Mouse (Mus musculus) erythroblast, embryonic 14.5 days (primary cell): ENCODE measurements around the gene Anxa5. TPM values are rescaled to one million over a fixed set of nuclear protein-coding genes. Genes with fewer than 3 reads are reported as not detected.

ENCODE experiments used
- H3K27me3 ChIP-seq: 2 replicates; pipeline ENCODE4 v1.6.1; 2012; ENCODE audit warnings: inconsistent platforms; ENCODE audit not compliant: control insufficient read depth
- H3K36me3 ChIP-seq: 2 replicates; pipeline ENCODE4 v1.6.1; 2012; ENCODE audit warnings: mild to moderate bottlenecking, inconsistent platforms; ENCODE audit not compliant: control insufficient read depth
- H3K4me1 ChIP-seq: 2 replicates; pipeline ENCODE4 v1.6.1; 2012; ENCODE audit warnings: inconsistent platforms; ENCODE audit not compliant: control insufficient read depth
- H3K4me3 ChIP-seq: replicated peaks from 2 replicates; pipeline ENCODE3; 2012; ENCODE audit warnings: moderate library complexity, mild to moderate bottlenecking, inconsistent platforms
- H3K9me3 ChIP-seq: 2 replicates; pipeline ENCODE4 v1.6.1; 2012; ENCODE audit warnings: low read length, inconsistent platforms, mixed read lengths; ENCODE audit not compliant: control insufficient read depth
- GATA1 ChIP-seq: IDR thresholded peaks from 2 replicates; pipeline ENCODE4 v1.6.1; 2012; ENCODE audit warnings: low read length, inconsistent platforms, mixed read lengths
- TAL1 ChIP-seq: IDR thresholded peaks from 3 replicates; pipeline ENCODE4 v1.6.1; 2012; ENCODE audit warnings: low read length, inconsistent platforms, mixed read lengths
- polyA plus RNA-seq: library from polyadenylated mRNA; stranded (reverse); fragments of >175 nt; gene quantifications from 2 replicates; pipeline ENCODE4 v1.2.3, GENCODE M21; 2012

Gene Anxa5
- polyA plus RNA-seq, 1 experiment: 0.43 TPM

GRCm38 (mm10) chr3:36492716-36493391 is 17.2 kb upstream of the Anxa5 start:
- H3K9me3 ChIP-seq: no peaks in the 10 kb centered on the region
- H3K36me3 ChIP-seq: no peaks in the 10 kb centered on the region
- no peak overlapping the region for H3K4me3 ChIP-seq
- H3K27me3 ChIP-seq: no peaks in the 10 kb centered on the region
- H3K4me1 ChIP-seq: no peaks in the 10 kb centered on the region
- no peak for TF ChIP-seq GATA1
- no peak for TF ChIP-seq TAL1

- no peaks in the 10 kb centered on the region for H3K4me1 ChIP-seq
- TF ChIP-seq GATA1 (no peak), TAL1 (no peak)
- H3K36me3 ChIP-seq: no peaks in the 10 kb centered on the region
- H3K27me3 ChIP-seq: no peaks in the 10 kb centered on the region
- H3K9me3 ChIP-seq: no peaks in the 10 kb centered on the region
- H3K4me3 ChIP-seq: no peak overlapping the region
Observed at GRCm38 (mm10) chr3:36491535-36491934, 15.8 kb upstream of the Anxa5 start.

- Histone ChIP-seq H3K27me3 (no peaks in the 10 kb centered on the region), H3K4me3 (no peak overlapping the region), H3K4me1 (no peaks in the 10 kb centered on the region), H3K9me3 (no peaks in the 10 kb centered on the region), H3K36me3 (no peaks in the 10 kb centered on the region)
- no peak for TF ChIP-seq GATA1
- TF ChIP-seq TAL1: no peak
Observed at GRCm38 (mm10) chr3:36489590-36489910, 13.9 kb upstream of the Anxa5 start.

- Histone ChIP-seq H3K4me1 (no peaks in the 10 kb centered on the region), H3K36me3 (no peaks in the 10 kb centered on the region), H3K4me3 (no peak overlapping the region), H3K27me3 (no peaks in the 10 kb centered on the region), H3K9me3 (no peaks in the 10 kb centered on the region)
- TF ChIP-seq TAL1 (no peak), GATA1 (no peak)
Observed at GRCm38 (mm10) chr3:36488899-36489589, 13.3 kb upstream of the Anxa5 start.

GRCm38 (mm10) chr3:36488367-36488766 is 12.7 kb upstream of the Anxa5 start:
- TF ChIP-seq GATA1: no peak
- TF ChIP-seq TAL1: no peak
- no peak overlapping the region for H3K4me3 ChIP-seq
- H3K36me3 ChIP-seq: no peaks in the 10 kb centered on the region
- H3K27me3 ChIP-seq: no peaks in the 10 kb centered on the region
- no peaks in the 10 kb centered on the region for H3K9me3 ChIP-seq
- no peaks in the 10 kb centered on the region for H3K4me1 ChIP-seq

GRCm38 (mm10) chr3:36486881-36487280 is 11.2 kb upstream of the Anxa5 start:
- H3K27me3 ChIP-seq: no peaks in the 10 kb centered on the region
- H3K4me3 ChIP-seq: no peak overlapping the region
- H3K4me1 ChIP-seq: no peaks in the 10 kb centered on the region
- TF ChIP-seq TAL1 (no peak), GATA1 (no peak)
- no peaks in the 10 kb centered on the region for H3K9me3 ChIP-seq
- no peaks in the 10 kb centered on the region for H3K36me3 ChIP-seq

DNA sequence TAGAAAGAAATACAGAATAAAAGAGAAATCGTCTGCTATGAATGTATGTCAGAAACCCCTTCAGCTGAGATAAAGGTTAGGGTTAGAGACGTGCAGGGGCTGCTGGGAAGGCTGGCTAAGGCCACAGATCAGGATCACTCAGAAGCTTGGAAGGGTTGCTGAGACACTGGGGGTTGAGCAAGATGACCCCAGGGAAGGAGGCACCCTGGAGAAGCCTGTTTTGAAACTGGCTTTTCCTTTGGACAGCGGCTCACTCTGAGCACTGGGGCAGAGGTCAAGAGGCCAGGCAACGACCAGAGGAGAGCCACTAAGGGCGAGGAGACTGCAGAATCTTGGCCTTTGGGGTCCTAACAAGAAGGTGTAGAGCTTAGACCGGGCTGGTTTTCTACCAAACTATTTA is 10.5 kb upstream of the Anxa5 start:
- no peak for TF ChIP-seq GATA1
- no peak for TF ChIP-seq TAL1

GRCm38 (mm10) chr3:36484292-36484691 is 8.6 kb upstream of the Anxa5 start:
- H3K27me3 ChIP-seq: no peaks in the 10 kb centered on the region
- H3K9me3 ChIP-seq: no peaks in the 10 kb centered on the region
- TF ChIP-seq TAL1 (no peak), GATA1 (no peak)

More for the DNA sequence above, 10.5 kb upstream of the Anxa5 start:
- H3K4me3 ChIP-seq: no peak overlapping the region
- no peaks in the 10 kb centered on the region for H3K9me3 ChIP-seq
- H3K36me3 ChIP-seq: no peaks in the 10 kb centered on the region
- no peaks in the 10 kb centered on the region for H3K4me1 ChIP-seq
- no peaks in the 10 kb centered on the region for H3K27me3 ChIP-seq

GRCm38 (mm10) chr3:36482940-36483339 is 7.2 kb upstream of the Anxa5 start:
- TF ChIP-seq GATA1: no peak
- TF ChIP-seq TAL1: no peak
- no peak overlapping the region for H3K4me3 ChIP-seq
- H3K27me3 ChIP-seq: no peaks in the 10 kb centered on the region
- H3K4me1 ChIP-seq: no peaks in the 10 kb centered on the region
- H3K36me3 ChIP-seq: no peaks in the 10 kb centered on the region
- H3K9me3 ChIP-seq: no peaks in the 10 kb centered on the region

More at GRCm38 (mm10) chr3:36484292-36484691, 8.6 kb upstream of the Anxa5 start:
- H3K4me3 ChIP-seq: no peak overlapping the region
- H3K36me3 ChIP-seq: no peaks in the 10 kb centered on the region
- no peaks in the 10 kb centered on the region for H3K4me1 ChIP-seq
